Mouse (Mus musculus) cortical plate, adult 2 months (tissue): ENCODE data around the gene Zfp418. TPM values are rescaled to one million over a fixed set of nuclear protein-coding genes. Genes with fewer than 3 reads are reported as not detected.
"Not testable (repeated sequence)": the region's sequence is repeated elsewhere in the genome, so short reads cannot be mapped to it uniquely, and the experiment has no call there.

Experiments
- H3K27ac ChIP-seq: fragments of 200-500 bp; 2 replicates; pipeline ENCODE4 v1.5.1; 2012; ENCODE audit warnings: low read length, control low read depth, inconsistent platforms; ENCODE audit not compliant: insufficient read depth
- H3K4me1 ChIP-seq: fragments of 200-500 bp; 2 replicates; pipeline ENCODE4 v1.6.1; 2011; ENCODE audit warnings: low read length; ENCODE audit not compliant: control insufficient read depth, insufficient read depth
- H3K4me3 ChIP-seq: fragments of 200-500 bp; 2 replicates; pipeline ENCODE4 v1.5.1; 2011; ENCODE audit warnings: mild to moderate bottlenecking, low read length, control low read depth; ENCODE audit not compliant: insufficient read depth
- CTCF ChIP-seq: fragments of 200-500 bp; IDR thresholded peaks from 2 replicates; pipeline ENCODE4 v1.5.1; 2011; ENCODE audit warnings: mild to moderate bottlenecking, control low read depth, low read length; ENCODE audit not compliant: insufficient read depth; ENCODE audit errors: extremely low read depth
- POLR2A ChIP-seq: fragments of 200-500 bp; IDR thresholded peaks from 2 replicates; pipeline ENCODE4 v1.6.1; 2011; ENCODE audit warnings: mild to moderate bottlenecking, low read length, control low read depth; ENCODE audit not compliant: insufficient read depth; ENCODE audit errors: extremely low read depth
- polyA plus RNA-seq: library from polyadenylated mRNA; depleted of rRNA; stranded (reverse); fragments of >200 nt; gene quantifications from 2 replicates; pipeline ENCODE4 v1.2.3, GENCODE M21; 2012; rRNA removed

Gene Zfp418
- 2.7 and 2.8 TPM in 2 replicates for polyA plus RNA-seq

DNA sequence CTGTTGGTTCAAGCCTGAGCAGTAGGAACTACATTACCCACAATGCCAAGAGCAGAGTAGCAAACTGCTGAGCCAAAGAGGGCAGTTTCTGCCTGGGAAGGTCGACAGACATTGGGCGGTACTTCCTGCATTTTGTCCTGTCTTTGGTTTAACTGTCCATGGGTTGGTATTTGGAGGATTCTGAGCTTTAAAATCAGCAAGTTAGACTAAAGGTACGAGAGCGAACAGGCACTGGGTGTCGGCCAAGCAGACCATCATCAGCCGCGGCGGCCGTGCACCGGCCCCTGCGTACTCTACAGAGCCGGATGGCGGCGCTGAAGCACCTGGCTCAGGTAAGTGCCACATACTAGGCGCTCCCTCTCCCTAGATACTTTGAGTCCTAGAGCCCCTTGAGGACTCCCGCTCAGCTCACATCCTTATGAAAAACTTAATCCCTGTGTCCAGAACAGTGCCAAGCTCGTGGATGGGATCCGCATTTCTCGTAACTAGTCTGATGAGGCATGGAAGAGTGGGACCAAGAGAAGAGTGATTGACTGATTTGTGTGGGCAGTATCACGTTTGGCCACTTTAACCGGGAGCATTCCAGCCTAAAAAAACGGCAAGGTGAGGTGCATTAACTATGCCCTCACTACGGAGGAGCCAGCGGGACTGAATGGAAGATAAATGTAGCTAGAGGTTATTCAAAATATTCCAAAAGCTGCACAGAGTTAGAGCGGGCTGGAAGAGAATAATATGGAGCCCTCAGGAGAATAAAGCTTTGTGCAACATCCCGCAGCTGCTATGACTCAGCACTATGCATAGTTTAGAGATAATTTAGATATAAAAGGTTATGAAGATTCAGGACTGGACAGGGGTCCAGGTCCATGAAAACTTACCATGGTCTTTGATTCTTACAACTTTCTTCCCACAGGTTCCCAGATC lies at the start of gene Zfp418:
Gene Zfp418 (plus strand): TSS at position 104 of the 921 bp plus-strand sequence.
- TF ChIP-seq CTCF (no peak), POLR2A (no peak)
- Histone ChIP-seq H3K4me3 (peak within 1 kb of the TSS; percentile 49), H3K4me1 (peaks cover 3% of the 10 kb centered on the region; the same call in 1 of the 2 replicates), H3K27ac (peak within 1 kb of the TSS; percentile 7; the same call in 1 of the 2 replicates)

DNA sequence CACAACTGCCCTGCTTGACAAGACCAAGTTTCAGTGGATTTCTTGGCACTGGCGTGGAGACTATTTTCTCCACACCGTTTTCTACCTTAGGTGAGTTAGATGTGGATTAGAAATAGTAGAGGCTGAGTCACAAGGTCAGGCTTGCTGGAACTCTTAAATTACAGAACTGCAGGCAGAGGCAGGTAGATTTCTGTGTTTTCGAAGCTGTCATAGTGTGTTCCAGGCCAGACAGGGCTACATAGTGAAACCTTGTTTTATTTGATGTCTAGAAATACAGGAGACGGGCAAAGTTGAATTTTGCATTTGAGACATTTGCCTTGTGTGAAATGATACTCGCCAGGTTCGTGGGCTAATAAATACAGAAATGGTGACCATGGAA lies 49.5 kb upstream of the Zfp418 start:
- no peak for TF ChIP-seq POLR2A
- TF ChIP-seq CTCF: no peak
- peak overlapping the region; percentile 71 for H3K4me3 ChIP-seq
- H3K27ac ChIP-seq: no peak overlapping the region
- H3K4me1 ChIP-seq: peaks cover 1% of the 10 kb centered on the region; the same call in 1 of the 2 replicates

DNA sequence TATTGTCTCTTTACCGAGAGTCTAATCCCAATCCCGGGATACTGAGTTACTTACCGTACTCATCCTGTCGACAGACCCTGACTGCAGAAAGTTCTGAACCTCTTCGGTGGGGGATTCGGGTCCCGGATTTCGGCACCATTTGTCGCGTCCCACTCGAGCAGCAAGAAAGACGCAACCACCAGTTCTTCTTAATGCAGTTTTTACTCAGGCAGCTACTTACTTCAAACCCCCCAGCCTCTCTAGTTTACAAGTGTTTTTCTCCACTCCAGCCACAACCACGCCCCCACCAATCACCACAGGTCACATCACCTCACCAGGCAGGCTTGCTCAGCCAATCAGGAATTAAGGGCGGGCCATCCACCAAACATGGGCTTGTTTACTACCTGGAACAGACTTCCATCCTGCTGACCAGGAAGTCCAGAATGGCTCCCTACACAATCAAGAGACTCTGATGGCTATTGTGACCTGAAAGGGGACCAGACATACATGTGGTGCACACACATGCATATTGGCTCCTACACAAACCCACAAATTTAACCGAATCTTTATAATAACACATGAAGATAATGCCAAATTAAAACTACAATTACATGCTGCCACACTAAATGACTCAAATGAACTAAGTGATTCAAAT lies 40.5 kb upstream of the Zfp418 start:
- not testable (repeated sequence) for H3K4me1 ChIP-seq, H3K4me3 ChIP-seq, H3K27ac ChIP-seq

DNA sequence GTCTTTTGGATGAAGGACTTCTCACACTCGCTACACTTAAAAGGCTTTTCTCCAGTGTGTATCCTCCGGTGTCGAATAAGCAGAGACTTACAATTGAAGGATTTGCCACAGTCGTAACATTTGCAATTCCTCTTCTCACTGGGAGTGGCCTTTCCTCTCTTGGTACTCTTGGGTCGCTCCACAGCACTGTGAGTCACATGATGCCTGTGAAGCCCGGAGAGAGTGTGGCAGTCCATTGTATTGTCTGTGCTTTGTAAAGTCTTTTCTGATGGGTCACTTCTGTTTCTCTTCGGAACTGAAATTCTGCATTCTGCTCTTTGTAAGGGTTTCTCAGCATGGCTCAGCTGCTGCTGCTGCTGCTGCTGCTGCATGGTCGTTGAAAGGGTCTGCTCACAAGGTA lies 38.4 kb upstream of the Zfp418 start:
- Histone ChIP-seq H3K4me3 (no peak overlapping the region), H3K4me1 (no peaks in the 10 kb centered on the region), H3K27ac (no peak overlapping the region)
- no peak for TF ChIP-seq POLR2A
- no peak for TF ChIP-seq CTCF

DNA sequence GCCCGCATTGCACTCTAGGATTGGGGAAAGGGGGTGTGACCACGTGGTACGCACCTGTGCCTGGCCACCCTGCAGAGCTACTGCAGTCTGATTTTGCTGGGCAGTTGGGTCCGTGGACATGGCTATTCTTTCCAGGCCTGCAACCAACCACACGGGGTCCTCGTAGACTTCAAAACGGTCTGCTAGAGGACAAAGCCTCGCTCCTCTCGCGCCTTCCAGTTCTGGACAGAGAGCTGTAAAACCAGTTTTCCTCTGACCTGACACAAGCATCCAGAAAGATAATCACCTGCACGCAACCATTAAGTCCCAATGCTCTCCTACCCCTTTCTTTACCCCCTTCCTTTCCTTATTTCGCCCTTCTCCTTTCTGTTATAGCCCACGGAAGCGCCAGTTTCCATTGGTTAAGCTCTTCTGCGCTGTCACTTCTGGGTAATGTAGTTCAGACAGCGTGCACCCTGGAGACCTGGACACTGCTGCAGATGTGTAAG lies 34.7 kb upstream of the Zfp418 start, which contains the start of gene Zfp773:
Gene Zfp773 (minus strand): TSS at position 377 of the 488 bp plus-strand sequence.
- H3K4me3 ChIP-seq: peak within 1 kb of the TSS; percentile 55
- H3K4me1 ChIP-seq: no peaks in the 10 kb centered on the region
- TF ChIP-seq POLR2A (no peak), CTCF (peak; percentile 23; the same call in 1 of the 2 replicates)
- no peak within 1 kb of the TSS for H3K27ac ChIP-seq

DNA sequence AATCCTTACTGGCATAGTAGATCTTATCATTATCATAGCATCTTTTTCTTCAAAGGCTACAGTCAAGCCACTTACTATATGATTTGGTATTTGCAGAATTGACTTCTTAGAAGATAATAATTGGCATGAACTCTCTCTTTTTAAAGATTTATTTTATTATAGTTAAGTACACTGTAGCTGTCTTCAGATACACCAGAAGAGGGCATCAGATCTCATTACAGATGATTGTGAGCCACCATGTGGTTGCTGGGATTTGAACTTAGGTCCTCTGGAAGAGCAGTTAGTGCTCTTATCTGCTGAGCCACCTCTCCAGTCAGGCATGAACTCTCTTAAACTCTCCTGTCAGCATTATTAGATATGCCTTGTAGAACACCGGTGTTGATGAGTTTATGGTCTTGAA lies 26.9 kb upstream of the Zfp418 start:
- H3K4me3 ChIP-seq: no peak overlapping the region
- no peak overlapping the region for H3K27ac ChIP-seq
- H3K4me1 ChIP-seq: no peaks in the 10 kb centered on the region
- TF ChIP-seq CTCF (no peak), POLR2A (no peak)

DNA sequence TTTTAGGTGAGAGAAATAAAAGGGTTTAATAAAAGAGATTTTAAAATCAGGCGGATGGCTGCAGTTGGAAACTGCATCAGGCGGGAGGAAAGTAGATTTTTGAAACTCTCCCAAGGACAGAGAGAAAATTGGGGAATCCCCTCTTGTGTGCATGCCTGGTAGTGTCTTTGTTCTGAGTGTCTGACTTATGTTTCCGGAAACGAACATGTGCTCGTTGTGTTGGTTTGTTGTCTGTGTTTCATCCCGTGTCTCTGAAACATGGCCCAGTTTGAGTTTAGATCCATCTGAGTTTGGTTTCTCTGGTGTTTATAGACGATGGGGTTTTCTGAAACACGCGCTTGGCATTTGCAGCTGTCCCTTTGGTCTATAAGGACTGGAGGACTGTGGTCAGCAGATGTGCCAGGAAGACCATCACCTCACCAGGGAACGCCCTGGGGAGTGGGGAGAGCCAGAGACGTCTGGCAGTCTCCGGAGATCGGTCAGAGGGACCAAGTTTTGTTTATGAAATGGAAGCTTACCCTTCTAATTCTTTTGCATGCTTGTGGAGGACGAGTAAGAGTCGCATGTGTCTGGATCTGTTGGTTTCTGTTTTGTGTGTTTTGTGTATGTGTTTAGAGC lies 25.0 kb upstream of the Zfp418 start:
- no peak for TF ChIP-seq CTCF
- TF ChIP-seq POLR2A: no peak
- Histone ChIP-seq H3K4me3 (no peak overlapping the region), H3K4me1 (no peaks in the 10 kb centered on the region), H3K27ac (no peak overlapping the region)

DNA sequence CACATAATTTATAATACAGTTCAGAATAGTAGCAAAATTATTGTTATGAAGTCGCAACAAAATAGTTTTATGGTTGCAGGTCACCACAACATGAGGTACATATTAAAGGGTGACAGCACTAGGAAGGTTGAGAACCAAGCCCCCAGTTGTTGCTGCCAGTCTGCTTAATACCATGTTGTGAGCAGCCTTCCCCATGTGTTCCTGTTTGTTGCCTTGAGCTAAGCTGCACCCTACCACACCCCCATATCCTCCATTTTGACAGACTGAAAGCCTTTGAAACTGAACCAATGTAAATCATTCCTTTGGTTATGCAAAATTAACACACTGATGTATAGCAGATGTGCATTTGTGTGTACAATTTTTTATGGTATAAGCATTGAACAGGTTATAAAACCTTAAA lies 14.8 kb downstream of the Zfp418 start:
- TF ChIP-seq POLR2A: no peak
- no peak for TF ChIP-seq CTCF
- Histone ChIP-seq H3K27ac (no peak overlapping the region), H3K4me1 (no peaks in the 10 kb centered on the region), H3K4me3 (no peak overlapping the region)

DNA sequence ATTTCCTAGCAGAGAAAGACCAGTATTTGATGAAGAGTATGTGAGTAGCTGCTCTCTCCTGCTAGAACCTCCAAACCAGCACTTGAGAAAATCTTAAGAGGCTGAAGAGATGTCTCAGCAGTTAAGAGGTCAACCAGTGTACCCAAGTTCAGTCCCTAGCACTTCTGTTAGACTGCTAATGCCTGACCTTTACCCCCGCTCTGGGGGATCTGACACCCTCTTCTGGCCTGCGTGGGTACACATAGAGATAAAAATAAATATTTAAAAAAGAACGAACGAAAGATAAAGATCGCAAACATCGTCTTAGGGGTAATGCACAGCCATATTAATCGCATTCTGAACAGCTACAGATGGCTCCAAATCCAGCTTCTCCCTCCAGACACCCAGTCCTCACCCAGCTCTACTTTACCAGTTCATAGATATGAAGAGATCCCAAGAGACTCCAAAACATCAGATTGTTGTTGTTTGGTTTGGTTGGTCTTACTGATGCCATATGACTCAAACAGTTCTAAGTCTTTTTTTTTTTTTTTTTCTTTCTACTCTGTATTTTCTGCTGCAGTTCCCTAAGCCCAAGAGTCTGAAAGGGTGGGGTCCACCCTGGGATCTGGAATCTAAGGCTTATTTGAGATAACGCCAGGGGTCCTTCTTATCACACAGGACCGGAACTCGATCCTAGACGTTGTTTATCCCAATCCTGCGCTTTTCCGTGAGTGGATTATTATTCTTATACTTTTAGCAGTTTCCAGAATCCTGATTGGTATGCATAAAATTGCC lies 16.5 kb downstream of the Zfp418 start:
- Histone ChIP-seq H3K27ac (no peak overlapping the region), H3K4me3 (peak overlapping the region; percentile 49; the same call in 1 of the 2 replicates), H3K4me1 (no peaks in the 10 kb centered on the region)
- TF ChIP-seq CTCF (no peak), POLR2A (no peak)
